Mouse (Mus musculus): Measurements from ENCODE around the gene Mast4. TPM values are rescaled to one million over a fixed set of nuclear protein-coding genes. Genes with fewer than 3 reads are reported as not detected.

The Mast4 gene
- total and polyA plus RNA-seq, 3 experiments = 0.99 to 7.4 (median 6.1) TPM

- no peak overlapping the region for H3K4me3 ChIP-seq (replicated peaks in 1 of 3; ENCODE audit: low read depth in 2 of 3, low read length in 2 of 3, poor library complexity in 1 of 3)
- H3K36me3 ChIP-seq (replicated peaks in 1 of 2; ENCODE audit: control insufficient read depth in 1 of 2, insufficient read depth in 1 of 2, low read length in 1 of 2) = peaks cover 0 to 9% of the 10 kb centered on the region in 2 experiments
- dilution Hi-C loops (cut with MboI; ENCODE audit: extremely low pct_ligation_motif_present, extremely low pct_unique_long_range_greater_than_20kb, low sequenced_read_pairs) = no loop called here
- no peaks in the 10 kb centered on the region for H3K27me3 ChIP-seq (replicated peaks)
- in situ Hi-C loops (cut with MboI; ENCODE audit: low pct_ligation_motif_present, low pct_unique_long_range_greater_than_20kb, low sequenced_read_pairs) = loop anchor here (5.0 kb wide), 1 partner anchor 33 kb away; the partner anchor contains the start of gene Cd180
- peak overlapping the region; percentile 59; the same call in 1 of the 2 replicates for H3K4me2 ChIP-seq (ENCODE audit: insufficient read depth, low read depth, poor library complexity, severe bottlenecking)
- H3K9me3 ChIP-seq (replicated peaks; ENCODE audit: low read length) = no peaks in the 10 kb centered on the region
- peak overlapping the region; percentile 18; the same call in 1 of the 2 replicates for H3K27ac ChIP-seq (ENCODE audit: insufficient read depth, low read depth)
- H3K4me1 ChIP-seq (ENCODE audit: control insufficient read depth in 1 of 2, insufficient read depth in 2 of 2) = peaks cover 25 to 93% of the 10 kb centered on the region in 2 experiments
- TF ChIP-seq MAFK (IDR thresholded peaks at IDR 0.05; ENCODE audit: insufficient replicate concordance, low read length) (0 out of 2 replicates have a peak, but pooled peaks have one; percentile 8), SIN3A (IDR thresholded peaks at IDR 0.05; ENCODE audit: low read length) (0 out of 2 replicates have a peak, but pooled peaks have one; percentile 28), CTCF (conservative IDR thresholded peaks at IDR 0.05 in 1 of 2, IDR thresholded peaks at IDR 0.05 in 1 of 2; ENCODE audit: low read depth in 2 of 2, low read length in 2 of 2) (no peak)
- no peak overlapping the region; the same call in 1 of the 2 replicates for H3K9ac ChIP-seq (ENCODE audit: insufficient read depth, low read depth)
- peaks cover 15% of the 10 kb centered on the region for H3K79me2 ChIP-seq (replicated peaks; ENCODE audit: control insufficient read depth, extremely low read depth, insufficient read depth, poor library complexity, severe bottlenecking)
- no peak for DNase-seq (ENCODE audit: extremely low read depth)
These were observed 608.9 kb downstream of the Mast4 start for GRCm38 (mm10) chr13:102725416-102725815.

DNA sequence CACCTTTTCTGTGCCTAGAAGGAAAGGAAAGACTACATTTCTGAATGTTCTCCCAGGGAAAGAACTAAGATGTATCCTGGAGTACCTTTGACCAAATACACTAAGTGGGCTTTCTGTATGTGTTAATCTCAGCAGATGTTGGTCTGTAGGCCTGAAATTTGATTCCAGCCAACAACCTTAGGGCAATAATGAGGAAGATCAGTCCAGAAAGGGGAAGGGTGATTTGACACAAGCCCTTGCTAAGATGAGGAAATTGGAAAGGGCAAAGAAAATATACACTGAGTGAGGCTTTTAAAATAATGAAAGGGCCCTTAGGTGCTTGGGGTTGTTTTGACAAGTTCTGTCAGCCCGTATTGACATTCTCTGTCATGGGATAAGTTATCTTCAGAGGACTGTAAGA lies 617.3 kb downstream of the Mast4 start:
- no peak for TF ChIP-seq CHD2 (IDR thresholded peaks at IDR 0.05; ENCODE audit: low read length)
- Histone ChIP-seq H3K4me3 (replicated peaks in 1 of 3; ENCODE audit: low read depth in 2 of 3, low read length in 2 of 3, poor library complexity in 1 of 3) (no peak overlapping the region), H3K9ac (ENCODE audit: insufficient read depth, low read depth) (no peak overlapping the region), H3K4me2 (ENCODE audit: insufficient read depth, low read depth, poor library complexity, severe bottlenecking) (no peak overlapping the region), H3K9me3 (replicated peaks; ENCODE audit: low read length) (no peaks in the 10 kb centered on the region), H3K79me2 (replicated peaks; ENCODE audit: control insufficient read depth, extremely low read depth, insufficient read depth, poor library complexity, severe bottlenecking) (peaks cover 11% of the 10 kb centered on the region; the same call in 1 of the 2 replicates), H3K4me1 (ENCODE audit: control insufficient read depth in 1 of 2, insufficient read depth in 2 of 2) (peaks cover 0 to 53% of the 10 kb centered on the region in 2 experiments; a peak in 3 of 4 replicates), H3K27ac (ENCODE audit: insufficient read depth, low read depth) (no peak overlapping the region), H3K27me3 (replicated peaks) (no peaks in the 10 kb centered on the region), H3K36me3 (replicated peaks in 1 of 2; ENCODE audit: control insufficient read depth in 1 of 2, insufficient read depth in 1 of 2, low read length in 1 of 2) (peaks cover 12 to 38% of the 10 kb centered on the region in 2 experiments)
- dilution Hi-C loops (cut with MboI; ENCODE audit: extremely low pct_ligation_motif_present, extremely low pct_unique_long_range_greater_than_20kb, low sequenced_read_pairs) = no loop called here
- in situ Hi-C loops (cut with MboI; ENCODE audit: low pct_ligation_motif_present, low pct_unique_long_range_greater_than_20kb, low sequenced_read_pairs) = no loop called here
- no peak for DNase-seq (ENCODE audit: extremely low read depth)

GRCm38 (mm10) chr13:102700744-102701143 lies 633.6 kb downstream of the Mast4 start:
- H3K36me3 ChIP-seq (replicated peaks in 1 of 2; ENCODE audit: control insufficient read depth in 1 of 2, insufficient read depth in 1 of 2, low read length in 1 of 2) = peaks cover 29 to 67% of the 10 kb centered on the region in 2 experiments

More at GRCm38 (mm10) chr13:102700744-102701143, 633.6 kb downstream of the Mast4 start:
- H3K27me3 ChIP-seq (replicated peaks) = no peaks in the 10 kb centered on the region
- H3K9ac ChIP-seq (ENCODE audit: insufficient read depth, low read depth) = no peak overlapping the region; the same call in none of the 2 replicates
- H3K4me3 ChIP-seq (replicated peaks in 1 of 3; ENCODE audit: low read depth in 2 of 3, low read length in 2 of 3, poor library complexity in 1 of 3) = no peak overlapping the region
- H3K27ac ChIP-seq (ENCODE audit: insufficient read depth, low read depth) = no peak overlapping the region
- H3K9me3 ChIP-seq (replicated peaks; ENCODE audit: low read length) = no peaks in the 10 kb centered on the region
- peak overlapping the region; percentile 7; the same call in 1 of the 2 replicates for H3K4me2 ChIP-seq (ENCODE audit: insufficient read depth, low read depth, poor library complexity, severe bottlenecking)
- peaks cover 13 to 67% of the 10 kb centered on the region in 2 experiments for H3K4me1 ChIP-seq (ENCODE audit: control insufficient read depth in 1 of 2, insufficient read depth in 2 of 2)
- TF ChIP-seq MAZ (IDR thresholded peaks at IDR 0.05; ENCODE audit: low read depth, low read length) (no peak), SIN3A (IDR thresholded peaks at IDR 0.05; ENCODE audit: low read length) (no peak), RCOR1 (conservative IDR thresholded peaks at IDR 0.05; ENCODE audit: low read depth, low read length) (no peak), MXI1 (IDR thresholded peaks at IDR 0.05; ENCODE audit: low read depth, low read length) (no peak), MAFK (IDR thresholded peaks at IDR 0.05; ENCODE audit: insufficient replicate concordance, low read length) (no peak), POLR2AphosphoS2 (IDR thresholded peaks at IDR 0.05; ENCODE audit: low read depth, low read length) (no peak), USF2 (conservative IDR thresholded peaks at IDR 0.05; ENCODE audit: low read depth, low read length) (no peak), USF1 (IDR thresholded peaks at IDR 0.05; ENCODE audit: low read depth, low read length) (no peak), JUND (conservative IDR thresholded peaks at IDR 0.05; ENCODE audit: low read depth, low read length) (no peak), SMC3 (IDR thresholded peaks at IDR 0.05; ENCODE audit: low read depth, low read length) (no peak), ZMIZ1 (IDR thresholded peaks at IDR 0.05; ENCODE audit: low read depth, low read length) (no peak), KAT2A (IDR thresholded peaks at IDR 0.05; ENCODE audit: insufficient replicate concordance, low read length) (no peak), POLR2A (IDR thresholded peaks at IDR 0.05; ENCODE audit: low read depth, low read length) (no peak)
- DNase-seq (ENCODE audit: extremely low read depth) = no peak
- dilution Hi-C loops (cut with MboI; ENCODE audit: extremely low pct_ligation_motif_present, extremely low pct_unique_long_range_greater_than_20kb, low sequenced_read_pairs) (no loop called here), in situ Hi-C loops (cut with MboI; ENCODE audit: low pct_ligation_motif_present, low pct_unique_long_range_greater_than_20kb, low sequenced_read_pairs) (no loop called here)
- peaks cover 92% of the 10 kb centered on the region for H3K79me2 ChIP-seq (replicated peaks; ENCODE audit: control insufficient read depth, extremely low read depth, insufficient read depth, poor library complexity, severe bottlenecking)

Measured in CH12.LX (cell line).